Mouse (Mus musculus): Measurements from ENCODE around the gene Ccdc142. TPM values are rescaled to one million over a fixed set of nuclear protein-coding genes. Genes with fewer than 3 reads are reported as not detected.

Ccdc142 gene
- total RNA-seq, 2 experiments from 2014 or later = 8.0 to 8.2 TPM

DNA sequence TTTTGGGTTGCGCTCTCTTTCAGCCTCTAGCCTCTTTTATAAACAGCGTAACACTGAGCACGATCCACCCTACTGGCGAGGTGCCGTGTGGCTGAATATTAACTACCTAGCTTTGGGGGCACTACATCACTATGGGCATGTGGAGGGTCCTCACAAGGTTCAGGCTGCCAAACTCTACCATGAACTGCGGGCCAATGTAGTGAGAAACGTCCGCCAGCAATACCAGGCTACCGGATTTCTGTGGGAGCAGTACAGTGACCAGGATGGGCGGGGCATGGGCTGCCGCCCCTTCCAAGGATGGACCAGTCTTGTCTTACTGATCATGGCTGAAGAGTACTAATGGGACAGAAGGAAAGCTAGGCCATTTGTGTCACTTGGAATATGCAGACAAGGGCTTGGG, 17.0 kb downstream of the Ccdc142 start:
- DNase-seq = peak in 1 of 2 experiments; percentile 4

DNA sequence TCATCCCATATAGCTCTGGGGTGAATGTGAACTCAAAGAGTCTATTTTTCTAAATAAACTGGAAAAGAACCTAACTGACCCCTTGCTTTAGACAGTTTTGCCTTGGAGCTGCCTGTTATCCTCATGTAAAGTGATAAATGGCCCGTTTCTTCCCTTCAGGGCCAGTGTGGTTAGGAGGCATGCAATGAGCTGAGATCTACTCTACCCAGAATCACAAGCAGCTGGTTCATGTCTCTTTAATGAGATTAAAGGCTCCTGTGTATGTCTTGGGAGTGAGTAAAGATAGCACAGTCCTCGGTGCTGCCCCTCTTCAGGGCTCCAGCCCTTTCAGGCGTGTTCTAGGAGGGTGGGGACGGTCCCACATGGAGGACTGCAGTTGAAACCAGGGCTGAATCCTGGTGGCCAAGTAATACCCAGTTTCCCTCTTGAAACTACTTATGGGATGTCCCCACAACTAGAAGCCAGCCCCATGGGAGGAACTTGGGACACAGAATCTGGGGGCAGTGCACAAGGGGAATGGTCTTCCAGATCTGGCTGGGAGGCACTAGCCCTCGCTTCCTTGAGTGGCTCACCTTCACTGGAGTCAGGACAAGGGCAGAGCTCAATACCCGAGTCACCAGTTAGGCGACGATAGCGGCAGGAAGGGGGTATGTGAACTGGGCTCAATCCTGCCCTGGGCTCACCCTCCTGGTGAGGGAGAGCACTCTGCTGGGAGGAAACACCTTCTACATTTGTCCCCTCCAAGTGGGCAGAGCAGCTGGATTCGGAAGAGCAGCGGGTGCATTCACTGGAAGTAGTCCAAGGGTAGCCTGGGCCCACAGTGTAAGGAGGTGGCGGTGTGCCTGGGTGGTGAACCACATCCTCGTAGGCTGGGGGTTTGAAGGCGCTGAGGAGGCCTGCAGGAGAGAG, 17.7 kb downstream of the Ccdc142 start:
- DNase-seq = no peak

DNA sequence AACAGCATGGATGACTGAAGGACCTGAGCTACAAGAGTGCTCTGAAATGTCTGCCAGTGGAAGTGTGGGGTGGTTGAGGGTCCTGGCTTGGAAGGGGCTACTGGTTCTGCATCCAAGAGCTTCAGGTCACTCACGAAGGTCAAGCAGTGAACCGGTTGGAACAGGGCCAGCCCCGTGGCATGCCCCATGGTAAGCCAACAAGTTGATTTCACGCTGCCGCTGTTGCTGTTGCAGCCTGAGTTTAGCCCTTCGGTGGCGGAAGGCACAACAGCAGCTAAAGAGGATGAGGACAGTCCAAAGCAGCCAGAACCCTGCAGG, 18.3 kb downstream of the Ccdc142 start:
- peak in 1 of 2 experiments; percentile 20 for DNase-seq

DNA sequence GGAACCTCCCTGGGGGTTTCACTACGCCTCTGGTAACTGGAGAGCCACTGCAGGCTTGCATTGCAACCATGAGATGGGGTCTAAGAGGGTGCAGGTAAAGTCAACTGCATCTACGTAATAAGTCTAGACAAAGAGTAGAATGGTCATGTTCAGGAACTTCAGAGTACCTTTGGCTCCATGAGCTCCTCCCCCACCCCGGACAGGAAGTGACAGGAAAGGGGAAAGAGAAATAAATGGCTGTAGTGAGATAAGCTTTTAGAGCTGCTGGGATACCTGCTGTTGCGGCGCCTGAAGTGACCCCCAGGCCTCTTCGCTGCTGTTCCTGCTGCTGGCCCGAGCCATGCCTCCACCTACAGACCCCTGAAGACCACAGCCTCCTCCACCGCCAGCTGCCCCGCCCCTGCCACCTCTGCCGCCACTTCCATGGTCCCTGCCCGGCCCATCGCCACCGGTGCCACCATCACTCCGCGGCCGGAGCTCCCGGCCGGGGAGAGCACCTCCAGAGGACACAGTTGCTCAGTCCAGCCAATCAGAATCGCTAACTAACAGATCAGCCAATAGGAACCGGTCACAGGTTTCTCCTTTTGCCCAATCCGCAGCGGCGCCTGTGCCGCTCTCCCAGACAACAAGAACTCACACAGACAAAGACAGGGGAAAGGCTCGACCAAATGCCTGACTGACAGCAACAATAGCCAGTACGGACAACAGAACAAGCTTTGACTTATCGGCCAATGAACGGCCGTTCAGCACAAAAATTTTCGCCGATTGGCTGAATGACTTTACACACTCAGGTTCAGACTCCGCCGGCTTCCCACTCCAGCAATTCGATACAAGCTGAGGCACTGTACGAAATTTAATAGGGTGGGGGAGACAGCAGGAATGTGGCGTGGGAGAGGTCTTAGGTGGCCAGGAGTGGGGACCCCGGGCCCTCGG, 19.8 kb downstream of the Ccdc142 start, which contains the start of gene Wbp1:
TSS of gene Wbp1 (minus strand) at position 630 of the 933 bp plus-strand sequence.
- DNase-seq = peak; percentile 95 to 96

DNA sequence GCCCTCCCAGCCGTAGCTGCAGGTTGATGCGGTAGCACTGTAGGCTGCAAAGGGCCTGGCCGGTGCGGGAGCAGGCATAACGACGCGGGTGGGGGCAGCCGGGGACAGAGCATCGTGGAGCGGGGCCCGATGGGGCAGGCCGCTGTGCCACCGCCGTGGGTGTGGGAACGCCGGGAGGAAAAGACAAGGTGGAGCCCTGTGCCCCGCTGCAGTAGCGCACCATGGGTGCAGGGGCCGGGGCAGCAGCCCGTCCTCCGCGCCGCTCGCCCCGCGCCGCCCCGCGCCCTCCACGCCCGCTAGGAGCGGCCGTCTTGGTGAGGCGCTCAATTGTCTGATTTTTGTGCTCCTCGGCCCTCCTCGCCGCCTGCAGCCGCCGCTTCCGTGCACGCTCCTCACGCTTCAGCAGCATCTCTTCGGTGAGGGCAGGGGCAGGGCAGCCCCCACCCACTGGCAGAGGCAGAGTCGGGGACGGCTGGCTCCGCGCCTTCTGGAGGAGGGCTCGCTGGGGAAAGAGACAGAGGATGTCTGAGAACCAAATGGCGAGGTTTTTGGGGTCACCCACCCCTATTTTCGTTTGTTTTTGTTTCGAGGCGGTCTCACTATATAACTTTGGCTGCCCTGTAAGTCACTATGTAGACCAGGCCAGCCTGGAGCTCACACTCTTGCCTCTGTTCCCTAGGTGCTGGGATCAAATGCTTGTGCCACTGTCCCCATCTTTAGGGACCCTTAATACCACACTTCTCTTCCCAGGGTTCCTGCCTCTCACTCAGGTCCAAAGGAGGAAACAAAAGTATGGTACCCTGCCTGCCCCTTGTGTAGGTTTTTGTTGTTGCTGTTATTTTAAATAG, 20.7 kb downstream of the Ccdc142 start:
- DNase-seq = no peak

DNA sequence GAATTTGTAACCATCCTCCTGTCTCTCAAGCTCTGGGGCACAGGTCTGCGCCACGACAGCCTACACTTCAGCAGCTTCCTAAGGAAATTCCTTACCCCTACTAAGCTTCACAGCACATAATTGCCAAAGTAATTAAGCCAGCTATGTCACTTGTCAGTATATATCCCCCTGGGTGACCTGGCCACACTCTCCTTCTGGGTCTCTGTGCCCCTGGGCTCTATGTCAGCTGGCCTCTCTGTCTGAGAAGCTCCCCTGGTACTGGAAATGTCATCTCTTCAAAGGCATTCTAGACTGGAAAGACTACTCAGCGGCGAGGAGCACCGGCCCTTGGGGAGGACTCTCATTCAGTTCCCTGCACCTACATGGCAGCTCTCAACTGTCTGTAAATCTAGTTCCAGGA, 21.6 kb downstream of the Ccdc142 start:
- no peak for DNase-seq

DNA sequence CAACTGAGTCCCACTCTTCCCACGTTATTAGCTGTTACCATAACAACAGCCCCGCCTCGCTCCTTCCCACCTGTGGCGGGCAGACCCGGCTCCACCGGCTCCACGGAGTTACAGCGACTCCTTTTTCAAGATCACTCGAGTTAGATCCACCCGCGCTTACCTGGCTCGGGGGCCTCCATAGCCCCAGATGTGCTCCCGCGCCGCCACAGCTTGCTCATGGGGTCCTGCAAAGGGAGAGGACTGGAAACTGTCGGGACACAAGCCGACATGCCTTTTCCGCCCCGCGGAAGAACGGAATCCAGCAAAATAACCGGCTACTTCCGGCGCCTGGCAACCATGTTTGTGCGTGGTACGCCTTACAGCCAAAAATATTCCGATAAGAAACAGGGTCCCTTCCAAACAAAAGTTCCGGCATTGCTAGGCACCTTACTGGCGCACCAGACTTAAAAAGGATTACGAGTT, 23.5 kb downstream of the Ccdc142 start:
- DNase-seq = peak; percentile 88 to 89

DNA sequence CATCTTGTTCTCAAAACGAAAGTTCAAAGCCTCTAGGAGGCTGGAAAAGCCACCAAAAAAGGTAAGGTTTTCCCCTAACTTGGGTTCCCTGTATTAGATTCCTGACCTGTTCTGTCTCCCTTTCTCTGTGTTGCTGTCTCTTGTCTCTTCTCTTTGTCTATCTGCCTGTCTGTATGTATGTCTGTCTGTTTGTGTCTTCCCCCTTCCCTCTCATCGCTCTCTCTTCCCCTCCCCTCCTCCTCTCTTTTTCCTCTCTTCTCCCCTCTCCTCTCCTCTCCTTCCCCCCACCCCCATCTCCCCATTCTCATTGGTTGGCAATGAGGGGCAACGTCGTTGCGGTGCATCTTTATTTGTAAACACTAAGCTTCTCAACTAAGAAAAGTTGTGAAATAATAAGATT, 23.9 kb downstream of the Ccdc142 start, which contains the start of gene Ino80b:
TSS of gene Ino80b (minus strand) at position 101 of the 400 bp plus-strand sequence.
- no peak for DNase-seq

DNA sequence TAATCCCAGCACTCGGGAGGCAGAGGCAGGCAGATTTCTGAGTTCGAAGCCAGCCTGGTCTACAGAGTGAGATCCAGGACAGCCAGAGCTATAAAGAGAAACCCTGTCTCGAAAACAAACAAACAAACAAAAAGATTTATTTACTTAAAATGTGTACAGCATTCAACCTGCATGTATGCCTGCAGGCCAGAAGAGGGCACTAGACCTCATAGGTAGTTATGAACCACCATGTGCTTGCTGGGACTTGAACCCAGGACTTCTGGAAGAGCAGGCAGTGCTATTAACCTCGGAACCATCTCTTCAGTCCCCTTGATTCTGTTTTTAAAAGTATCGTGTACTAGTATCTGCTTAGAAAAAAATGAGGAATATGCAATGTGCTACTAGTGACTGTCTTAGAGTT, 26.0 kb downstream of the Ccdc142 start:
- DNase-seq = no peak

DNA sequence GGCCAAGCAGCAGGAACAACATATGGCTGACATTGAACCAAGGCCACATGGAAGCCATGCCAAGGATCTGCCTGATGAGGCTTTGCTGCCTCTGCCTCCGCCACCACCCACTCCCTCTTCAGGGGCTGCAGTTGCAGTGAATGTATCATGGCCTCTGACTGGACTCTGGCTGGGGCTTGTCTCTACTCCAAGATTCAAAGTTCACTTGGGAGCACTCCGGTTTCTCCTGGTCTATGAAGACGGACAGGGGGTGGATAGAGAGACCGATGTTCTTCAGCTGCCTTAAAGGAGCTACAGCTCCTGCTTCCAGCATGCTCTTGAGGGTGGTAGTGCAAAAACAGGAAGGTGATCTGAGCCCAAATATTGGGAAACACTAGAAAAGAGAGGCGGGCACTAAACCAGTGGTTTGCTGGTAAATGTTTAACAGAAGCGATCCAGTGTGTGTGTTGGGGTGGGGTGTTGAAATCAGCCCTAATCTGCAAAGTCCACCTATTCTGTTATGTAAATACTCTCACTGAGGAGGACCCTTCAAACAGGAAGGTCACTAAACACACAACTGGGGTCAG, 30.2 kb downstream of the Ccdc142 start:
- DNase-seq = no peak

DNA sequence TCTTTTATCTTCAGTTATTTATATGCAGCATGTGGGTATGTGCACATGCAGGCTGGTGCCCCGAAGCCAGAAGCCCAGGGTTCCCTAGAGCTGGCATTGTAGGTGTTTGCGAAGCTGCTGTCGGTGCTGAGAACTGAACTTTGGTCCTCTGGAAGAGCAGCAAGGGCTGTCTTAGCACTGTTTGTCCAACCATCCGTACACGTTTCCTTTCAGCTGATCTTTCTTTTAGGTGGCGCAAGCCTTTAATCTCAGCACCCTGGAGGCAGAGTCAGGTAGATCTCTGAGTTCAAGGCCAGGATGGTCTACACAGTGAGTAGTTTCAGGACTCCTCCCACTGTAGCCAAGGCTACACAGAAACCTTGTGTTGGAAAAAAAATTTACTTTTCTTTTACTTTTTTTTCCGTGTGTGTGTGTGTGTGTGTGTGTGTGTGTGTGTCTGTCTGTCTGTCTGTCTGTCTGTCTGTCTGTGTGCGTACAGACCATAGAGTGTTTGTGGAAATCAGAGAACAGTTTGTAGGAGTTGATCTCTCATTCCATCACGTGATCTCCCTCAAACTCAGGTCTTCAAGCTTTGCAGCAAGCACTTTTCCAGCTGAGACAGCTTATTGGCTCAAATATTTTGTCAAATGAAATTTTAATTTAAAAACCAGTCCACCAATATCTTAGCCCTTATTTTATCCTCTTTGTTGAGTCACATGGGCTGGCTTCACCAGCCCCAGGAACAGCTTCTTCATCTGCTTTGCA, 30.9 kb downstream of the Ccdc142 start:
- no peak for DNase-seq

DNA sequence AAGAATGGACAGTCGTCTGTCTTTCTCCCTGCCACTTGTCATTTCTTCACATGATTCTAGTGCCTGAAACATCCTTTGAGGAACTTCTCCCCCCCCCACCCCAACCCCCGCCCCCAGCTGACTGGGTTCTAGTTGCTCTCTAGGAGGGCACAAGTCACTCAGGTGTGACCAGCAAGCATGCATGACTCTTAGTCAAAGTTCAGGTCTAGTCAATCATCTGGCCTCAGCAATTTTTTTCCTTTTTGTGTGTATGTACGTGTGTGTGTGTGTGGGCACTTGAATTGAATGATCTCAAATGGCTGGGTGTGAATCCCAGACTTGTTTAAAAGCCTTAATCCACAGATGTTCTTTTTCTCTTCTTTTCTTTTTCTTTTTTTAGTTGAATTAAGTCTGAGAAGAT, 32.8 kb downstream of the Ccdc142 start:
- no peak for DNase-seq

DNA sequence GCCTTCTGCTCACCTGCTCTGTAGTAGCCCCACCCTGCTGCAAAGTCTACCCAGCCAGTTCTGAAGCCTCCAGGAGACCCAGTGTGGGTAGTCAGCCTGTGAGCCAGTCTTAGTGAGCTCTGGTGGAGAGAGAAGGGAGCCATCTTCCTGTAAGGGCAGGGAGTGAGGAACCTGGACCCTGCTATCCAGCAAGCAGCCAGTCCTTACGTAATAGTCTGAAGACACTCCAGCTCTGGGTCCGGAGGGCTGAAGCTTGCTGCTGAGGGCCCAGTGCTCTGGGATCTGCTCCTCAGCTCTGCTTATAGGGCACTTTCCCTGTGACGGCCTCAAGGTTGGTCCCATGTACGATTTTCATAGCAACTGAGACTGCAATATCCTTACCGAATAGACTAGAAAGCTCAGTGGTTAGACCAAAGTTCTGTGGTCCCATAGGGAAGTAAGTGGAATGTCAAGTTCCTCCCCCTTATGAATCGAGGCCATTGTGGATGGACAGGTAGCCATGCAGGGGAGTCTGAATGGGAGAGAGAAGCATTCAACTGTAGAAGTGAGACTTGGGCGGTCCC, 33.6 kb downstream of the Ccdc142 start, which contains the start of gene Rtkn:
TSS of gene Rtkn (plus strand) at position 513 of the 563 bp plus-strand sequence.
- peak in 1 of 2 experiments; percentile 2 for DNase-seq

DNA sequence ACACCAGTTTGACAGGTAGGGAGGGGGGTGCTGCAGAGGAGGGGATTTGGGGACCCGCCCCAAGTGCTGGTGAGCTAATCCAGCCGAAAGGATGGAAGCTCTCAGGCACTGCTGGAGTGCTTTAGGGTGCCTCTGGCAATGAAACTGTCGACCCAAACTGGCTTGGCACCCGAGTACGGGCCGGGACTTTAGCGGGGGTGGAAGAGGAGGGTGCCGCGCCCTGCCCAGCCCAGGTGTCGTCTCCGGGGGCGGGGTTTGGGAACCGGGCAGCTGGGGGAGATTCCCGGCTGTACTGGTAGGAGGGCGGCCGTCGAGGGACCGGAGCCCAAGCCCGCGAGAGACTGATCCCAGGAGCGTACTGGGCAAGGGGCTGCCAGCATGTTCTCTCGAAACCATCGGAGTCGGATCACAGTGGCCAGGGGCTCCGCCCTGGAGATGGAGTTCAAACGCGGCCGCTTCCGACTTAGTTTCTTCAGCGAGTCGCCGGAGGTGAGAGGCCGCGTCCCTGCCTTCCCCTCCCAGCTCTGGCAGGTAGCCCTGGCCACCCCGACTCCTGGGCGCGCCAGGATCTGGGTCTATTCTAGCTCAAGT, 34.3 kb downstream of the Ccdc142 start:
- no peak for DNase-seq

DNA sequence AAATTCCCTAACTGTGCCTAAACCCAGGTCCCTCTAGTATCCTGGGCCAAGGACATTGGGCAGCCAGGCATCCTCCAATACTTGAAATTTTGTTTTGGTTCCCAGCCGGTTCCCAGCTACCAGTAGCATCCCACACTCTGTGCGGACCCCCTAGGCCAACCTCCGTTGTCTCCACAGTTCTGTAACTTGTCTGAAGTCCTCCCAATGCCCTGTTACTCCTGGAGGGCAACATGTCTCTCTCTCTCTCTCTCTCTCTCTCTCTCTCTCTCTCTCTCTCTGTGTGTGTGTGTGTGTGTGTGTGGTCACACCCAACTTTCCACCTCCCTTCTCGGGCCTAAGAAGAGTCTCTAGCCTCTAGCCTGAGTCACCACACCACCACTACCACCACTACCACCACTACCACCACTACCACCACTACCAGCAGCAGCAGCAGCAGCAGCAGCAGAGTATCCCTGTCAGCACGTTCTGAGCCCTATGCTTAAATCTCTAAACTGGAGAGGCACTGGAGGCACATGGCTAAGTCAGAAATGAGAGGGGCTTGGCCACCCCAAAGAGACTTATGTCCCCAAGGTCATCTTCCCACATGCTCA, 35.0 kb downstream of the Ccdc142 start:
- no peak for DNase-seq

DNA sequence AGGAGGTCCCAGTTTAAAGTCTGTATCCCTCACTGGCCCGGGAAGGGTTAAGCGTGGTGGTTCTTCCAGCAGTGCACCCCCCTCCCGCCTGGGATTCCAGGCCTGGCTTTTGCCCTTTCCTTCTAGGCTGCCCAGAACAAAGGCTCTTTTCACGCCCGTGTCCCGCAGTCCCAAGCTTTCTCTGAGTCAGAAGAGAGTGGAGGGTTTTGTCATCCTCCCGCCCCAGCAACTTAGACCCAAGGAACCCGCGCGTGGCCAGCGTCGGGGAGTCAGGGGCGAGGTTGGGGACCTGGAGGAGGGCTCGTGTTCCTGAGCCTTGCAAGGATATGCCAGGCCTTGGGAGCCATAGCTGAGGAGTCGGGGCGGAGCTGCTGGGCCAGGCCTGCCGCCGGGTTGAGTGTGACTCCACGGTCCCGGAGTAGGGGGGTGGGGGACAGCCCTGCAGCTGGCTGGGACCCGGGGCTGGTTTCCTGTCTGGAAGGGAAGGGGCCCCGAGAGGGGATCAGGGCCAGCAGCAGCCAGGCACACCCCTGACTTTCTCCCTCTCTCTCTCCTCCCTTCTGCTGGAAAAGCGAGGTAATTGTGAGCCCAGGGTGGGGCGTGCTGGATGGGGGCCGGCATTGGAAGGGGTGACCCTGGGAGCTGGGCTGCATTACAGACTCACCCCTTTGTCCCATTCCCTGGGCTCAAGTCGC, 35.6 kb downstream of the Ccdc142 start:
- peak in 1 of 2 experiments; percentile 56 for DNase-seq

DNA sequence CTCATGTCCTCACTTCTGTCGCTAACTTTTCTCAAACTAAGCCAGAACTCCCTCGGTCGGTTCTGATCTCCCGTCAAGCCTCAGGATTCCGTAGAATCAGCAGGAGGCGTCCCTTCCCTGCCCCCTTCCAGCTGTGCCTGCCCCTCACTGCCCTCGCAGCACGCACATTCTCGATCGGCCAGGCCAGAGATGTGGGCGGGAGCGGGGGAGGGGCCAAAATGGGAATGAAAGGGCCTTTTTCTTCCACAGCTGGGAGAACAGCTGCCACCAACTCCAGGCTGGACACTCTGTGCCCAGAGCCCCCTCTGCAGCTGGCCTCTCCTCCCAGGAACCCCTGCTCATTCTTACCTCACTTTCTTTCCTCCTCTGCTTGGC, 36.2 kb downstream of the Ccdc142 start:
- DNase-seq = peak; percentile 79 to 81

DNA sequence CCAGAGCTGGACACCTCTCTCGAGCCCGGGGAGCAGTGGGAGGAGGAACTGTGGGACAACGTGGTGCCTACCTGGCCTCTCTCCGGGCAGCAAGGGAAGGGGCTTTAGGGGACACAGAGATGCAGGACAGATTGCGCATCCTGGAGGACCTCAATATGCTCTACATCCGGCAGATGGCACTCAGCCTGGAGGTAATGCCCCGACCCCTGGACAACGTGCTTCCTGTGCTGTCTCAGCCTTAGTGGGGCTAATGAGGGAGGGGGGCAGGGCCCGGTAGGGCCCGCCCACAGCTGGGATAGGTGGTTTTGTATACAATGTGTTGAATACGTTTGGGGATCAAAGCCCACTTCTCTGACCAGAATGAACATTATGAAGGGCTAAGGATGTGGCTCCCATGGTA, 36.7 kb downstream of the Ccdc142 start:
- no peak for DNase-seq

DNA sequence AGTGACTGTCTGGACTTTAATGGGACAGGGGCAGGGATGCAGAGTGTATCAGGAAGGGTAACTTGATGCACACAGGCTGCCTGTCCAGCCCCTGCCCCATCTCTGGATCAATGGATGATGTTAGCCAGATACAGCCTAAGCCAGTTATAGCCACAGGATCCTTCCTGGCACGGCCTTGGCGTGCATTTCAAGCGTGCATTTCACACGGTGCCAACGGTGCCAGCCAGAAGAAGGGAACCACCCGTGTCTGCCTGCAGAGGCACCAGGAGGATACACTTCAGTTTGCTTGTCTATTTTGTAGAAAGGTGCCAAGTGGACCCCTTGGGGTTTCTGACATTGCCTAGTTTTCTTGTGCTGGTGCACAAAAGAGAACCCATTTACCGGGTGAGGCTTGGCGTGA, 38.6 kb downstream of the Ccdc142 start:
- peak in 1 of 2 experiments; percentile 4 for DNase-seq

Measured in layer of hippocampus, postnatal 36 days (tissue).